Comparison of ENCODE assay signal across 17 mouse cellular contexts in genomic region chr3:124932655-124933054, GRCm38 (mm10).
"Had no signal": no experiment of that assay in that cellular context is flagged by ENCODE, and none has a peak within 500 bp of the region (broad histone marks: within the 10 kb centered on the region; RNA-seq: fewer than 3 reads in every experiment).

No protein-coding gene starts in this region.

- H3K27me3 ChIP-seq: heart, embryonic 12.5 days; heart, embryonic 13.5 days; heart, embryonic 15.5 days; hindbrain, embryonic 12.5 days; hindbrain, embryonic 13.5 days; hindbrain, embryonic 15.5 days; kidney, embryonic 15.5 days had no signal

- ATAC-seq: hindbrain, embryonic 16.5 days; hindbrain, postnatal 0 days; inflammation-experienced regulatory T-cells, adult 6 months had no signal

- H3K27ac ChIP-seq: heart, embryonic 10.5 days; heart, embryonic 13.5 days; heart, embryonic 15.5 days; hindbrain, embryonic 10.5 days; hindbrain, embryonic 12.5 days; hindbrain, embryonic 13.5 days; hindbrain, embryonic 14.5 days; hindbrain, embryonic 15.5 days; hindbrain, postnatal 0 days; kidney, embryonic 15.5 days; kidney, postnatal 0 days; layer of hippocampus, adult 2 months; left cerebral cortex, adult 2 months had no signal

- H3K9me3 ChIP-seq: heart, embryonic 10.5 days; heart, embryonic 12.5 days; heart, embryonic 13.5 days; heart, embryonic 15.5 days; hindbrain, embryonic 10.5 days; hindbrain, embryonic 12.5 days; hindbrain, embryonic 13.5 days; hindbrain, embryonic 15.5 days; kidney, embryonic 15.5 days had no signal

- H3K4me3 ChIP-seq: heart, embryonic 10.5 days; heart, embryonic 12.5 days; heart, embryonic 13.5 days; heart, embryonic 15.5 days; hindbrain, embryonic 10.5 days; hindbrain, embryonic 12.5 days; hindbrain, embryonic 13.5 days; hindbrain, embryonic 15.5 days; kidney, embryonic 15.5 days; layer of hippocampus, adult 2 months; left cerebral cortex, adult 2 months had no signal

- H3K4me2 ChIP-seq: heart, embryonic 11.5 days; heart, embryonic 12.5 days; heart, embryonic 13.5 days; heart, embryonic 15.5 days; hindbrain, embryonic 12.5 days; hindbrain, embryonic 13.5 days; hindbrain, embryonic 14.5 days; hindbrain, embryonic 15.5 days; kidney, embryonic 15.5 days had no signal

- H3K9ac ChIP-seq: heart, embryonic 12.5 days; heart, embryonic 13.5 days; heart, embryonic 15.5 days; hindbrain, embryonic 12.5 days; hindbrain, embryonic 13.5 days; hindbrain, embryonic 14.5 days; hindbrain, embryonic 15.5 days; kidney, embryonic 15.5 days had no signal

- H3K36me3 ChIP-seq: heart, embryonic 10.5 days; heart, embryonic 12.5 days; heart, embryonic 13.5 days; heart, embryonic 15.5 days; hindbrain, embryonic 10.5 days; hindbrain, embryonic 12.5 days; hindbrain, embryonic 13.5 days; hindbrain, embryonic 15.5 days; kidney, embryonic 15.5 days had no signal

- H3K4me1 ChIP-seq: heart, embryonic 10.5 days; heart, embryonic 12.5 days; heart, embryonic 13.5 days; heart, embryonic 15.5 days; hindbrain, embryonic 12.5 days; hindbrain, embryonic 15.5 days; kidney, embryonic 15.5 days had no signal
